Mouse (Mus musculus) testis, adult 2 months (tissue): ENCODE measurements around the gene Ten1. TPM values are rescaled to one million over a fixed set of nuclear protein-coding genes. Genes with fewer than 3 reads are reported as not detected.
A peak's percentile ranks its signal among the peaks of the same experiment; 100 is the strongest.

Experiments
- H3K27ac ChIP-seq: fragments of 200-500 bp; 2 replicates; pipeline ENCODE4 v1.5.1; 2012; ENCODE audit warnings: low read depth, low read length; ENCODE audit not compliant: control insufficient read depth, insufficient read depth
- H3K27me3 ChIP-seq: fragments of 200-500 bp; 2 replicates; pipeline ENCODE4 v1.6.1; 2012; ENCODE audit warnings: mild to moderate bottlenecking, low read length, moderate library complexity; ENCODE audit not compliant: control insufficient read depth, insufficient read depth
- H3K36me3 ChIP-seq: fragments of 200-500 bp; 2 replicates; pipeline ENCODE4 v1.6.1; 2012; ENCODE audit warnings: mild to moderate bottlenecking, low read length; ENCODE audit not compliant: control insufficient read depth, insufficient read depth
- H3K4me1 ChIP-seq: fragments of 200-500 bp; 2 replicates; pipeline ENCODE4 v1.6.1; 2012; ENCODE audit warnings: low read length; ENCODE audit not compliant: control insufficient read depth, insufficient read depth
- H3K4me3 ChIP-seq: fragments of 200-500 bp; 2 replicates; pipeline ENCODE4 v1.5.1; 2012; ENCODE audit warnings: low read depth, mild to moderate bottlenecking, low read length, moderate library complexity, mixed read lengths; ENCODE audit not compliant: control insufficient read depth
- CTCF ChIP-seq: fragments of 200-500 bp; IDR thresholded peaks from 2 replicates; pipeline ENCODE4 v1.5.1; 2012; ENCODE audit warnings: low read depth, mild to moderate bottlenecking, inconsistent platforms, low read length, moderate library complexity; ENCODE audit not compliant: control insufficient read depth, insufficient read depth, insufficient replicate concordance
- POLR2A ChIP-seq: fragments of 200-500 bp; IDR thresholded peaks from 2 replicates; pipeline ENCODE4 v1.6.1; 2012; ENCODE audit warnings: low read depth, mild to moderate bottlenecking, inconsistent platforms, low read length, moderate library complexity; ENCODE audit not compliant: control insufficient read depth
- polyA plus RNA-seq: library from polyadenylated mRNA; depleted of rRNA; stranded (reverse); fragments of >200 nt; gene quantifications from 2 replicates; pipeline ENCODE4 v1.2.3, GENCODE M21; 2012

Ten1 gene
- polyA plus RNA-seq, 1 experiment: 17.0 TPM

GRCm38 (mm10) chr11:116185836-116186235, 12.8 kb upstream of the Ten1 start:
- Histone ChIP-seq H3K4me3 (no peak overlapping the region), H3K36me3 (no peaks in the 10 kb centered on the region), H3K27ac (no peak overlapping the region), H3K27me3 (no peaks in the 10 kb centered on the region), H3K4me1 (no peaks in the 10 kb centered on the region)
- TF ChIP-seq CTCF (no peak), POLR2A (no peak)

- H3K27ac ChIP-seq: no peak overlapping the region
- no peaks in the 10 kb centered on the region for H3K36me3 ChIP-seq
- no peak overlapping the region for H3K4me3 ChIP-seq
- no peaks in the 10 kb centered on the region for H3K27me3 ChIP-seq
- TF ChIP-seq CTCF (no peak), POLR2A (no peak)
- no peaks in the 10 kb centered on the region for H3K4me1 ChIP-seq
These were observed 12.3 kb upstream of the Ten1 start for GRCm38 (mm10) chr11:116186360-116186759.

- Histone ChIP-seq H3K36me3 (no peaks in the 10 kb centered on the region), H3K4me3 (no peak overlapping the region), H3K27ac (no peak overlapping the region), H3K27me3 (no peaks in the 10 kb centered on the region), H3K4me1 (no peaks in the 10 kb centered on the region)
- TF ChIP-seq POLR2A: no peak
- TF ChIP-seq CTCF: no peak
These were observed 11.3 kb upstream of the Ten1 start for GRCm38 (mm10) chr11:116187226-116187930.

GRCm38 (mm10) chr11:116194619-116195018, 4.0 kb upstream of the Ten1 start:
- Histone ChIP-seq H3K27ac (no peak overlapping the region), H3K4me1 (peaks cover 9% of the 10 kb centered on the region), H3K36me3 (peaks cover 2% of the 10 kb centered on the region; the same call in 1 of the 2 replicates), H3K27me3 (no peaks in the 10 kb centered on the region), H3K4me3 (no peak overlapping the region)
- TF ChIP-seq CTCF: no peak
- TF ChIP-seq POLR2A: no peak

- peaks cover 2% of the 10 kb centered on the region; the same call in 1 of the 2 replicates for H3K36me3 ChIP-seq
- H3K27ac ChIP-seq: no peak overlapping the region
- TF ChIP-seq POLR2A: no peak
- no peak for TF ChIP-seq CTCF
- no peaks in the 10 kb centered on the region for H3K27me3 ChIP-seq
- H3K4me1 ChIP-seq: peaks cover 12% of the 10 kb centered on the region
- no peak overlapping the region for H3K4me3 ChIP-seq
These were observed 3.4 kb upstream of the Ten1 start for GRCm38 (mm10) chr11:116195252-116195651.

GRCm38 (mm10) chr11:116196336-116196735, 2.3 kb upstream of the Ten1 start:
- Histone ChIP-seq H3K36me3 (peaks cover 2% of the 10 kb centered on the region; the same call in 1 of the 2 replicates), H3K4me3 (no peak overlapping the region), H3K27ac (no peak overlapping the region), H3K4me1 (peaks cover 12% of the 10 kb centered on the region), H3K27me3 (no peaks in the 10 kb centered on the region)
- no peak for TF ChIP-seq CTCF
- TF ChIP-seq POLR2A: no peak

- no peak for TF ChIP-seq POLR2A
- TF ChIP-seq CTCF: no peak
- Histone ChIP-seq H3K27me3 (no peaks in the 10 kb centered on the region), H3K4me1 (peaks cover 12% of the 10 kb centered on the region), H3K4me3 (peak overlapping the region; percentile 35), H3K27ac (no peak overlapping the region), H3K36me3 (peaks cover 2% of the 10 kb centered on the region; the same call in 1 of the 2 replicates)
These were observed 1.6 kb upstream of the Ten1 start for GRCm38 (mm10) chr11:116196866-116197583.
